Mouse (Mus musculus) liver, embryonic 14.5 days (tissue): ENCODE measurements at regions not wholly inside any gene's neighbourhood (a gene's known extent, or its start where the extent isn't known, plus 50 kb on each side); places are given as distances from the start of the nearest gene placed in this dataset.

Experiments used
- ATAC-seq: fragments of 200-750 bp; cut with Nextera tagmentation; 2 replicates; pipeline ENCODE4 v1.8.0; 2017; ENCODE audit warnings: moderate number of reproducible peaks, mild to moderate bottlenecking, moderate library complexity; ENCODE audit not compliant: insufficient read depth
- DNase-seq, 3 experiments: peaks; one replicate each; pipeline ENCODE4 v3.0.0-alpha.2; 2012 to 2013; ENCODE audit warnings: low read depth in 3 of 3, low spot score in 3 of 3
- H3K27ac ChIP-seq: fragments of 300-500 bp; sonication (generic); 2 replicates; pipeline ENCODE4 v1.5.1; 2014; ENCODE audit warnings: moderate library complexity, mild to moderate bottlenecking, control low read depth, inconsistent platforms
- H3K27me3 ChIP-seq: fragments of 300-500 bp; sonication (generic); 2 replicates; pipeline ENCODE4 v1.6.1; 2014; ENCODE audit warnings: mild to moderate bottlenecking, low read length, moderate library complexity; ENCODE audit not compliant: control insufficient read depth, insufficient read depth
- H3K36me3 ChIP-seq: fragments of 300-500 bp; sonication (generic); replicated peaks from 2 replicates; pipeline ENCODE4 v1.6.1; 2014; ENCODE audit warnings: low read depth; ENCODE audit not compliant: control insufficient read depth, insufficient read depth
- H3K4me1 ChIP-seq, 2 experiments: fragments of 200-500 bp in 1 of 2; fragments of 300-500 bp in 1 of 2; sonication (generic) in 1 of 2; replicated peaks; 2 replicates each; pipeline ENCODE4 v1.6.1; 2012 to 2014; ENCODE audit warnings: antibody characterized with exemption in 1 of 2, inconsistent platforms in 1 of 2, low read length in 1 of 2; ENCODE audit not compliant: control insufficient read depth in 2 of 2, insufficient read depth in 2 of 2
- H3K4me2 ChIP-seq: fragments of 300-500 bp; sonication (generic); 2 replicates; pipeline ENCODE4 v1.6.1; 2014; ENCODE audit warnings: low read depth, mild to moderate bottlenecking, control low read depth, moderate library complexity
- H3K4me3 ChIP-seq, 2 experiments: fragments of 200-500 bp in 1 of 2; fragments of 300-500 bp in 1 of 2; sonication (generic) in 1 of 2; 2 replicates each; pipeline ENCODE4 v1.5.1; 2012 to 2014; ENCODE audit warnings: low read depth in 2 of 2, low read length in 2 of 2, mild to moderate bottlenecking in 2 of 2, control low read depth in 1 of 2, inconsistent platforms in 1 of 2, moderate library complexity in 1 of 2; ENCODE audit not compliant: insufficient read depth in 1 of 2
- H3K9ac ChIP-seq: fragments of 300-500 bp; sonication (generic); replicated peaks from 2 replicates; pipeline ENCODE4 v1.6.1; 2014; ENCODE audit warnings: mild to moderate bottlenecking, control low read depth, moderate library complexity
- H3K9me3 ChIP-seq: fragments of 300-500 bp; sonication (generic); 2 replicates; pipeline ENCODE4 v1.6.1; 2016; ENCODE audit warnings: low read length, mixed read lengths; ENCODE audit not compliant: control insufficient read depth
- CTCF ChIP-seq: IDR thresholded peaks from 2 replicates; pipeline ENCODE4 v1.5.1; 2016; ENCODE audit warnings: antibody characterized with exemption, low read depth, control low read depth
- EP300 ChIP-seq: IDR thresholded peaks from 2 replicates; pipeline ENCODE4 v1.6.1; 2016; ENCODE audit warnings: antibody characterized with exemption, low read depth
- WGBS: fragments of 180-500 bp; shearing (Covaris S2); extraction: QIAGEN DNeasy Blood & Tissue Kit; methylation state at CpG from one replicate; pipeline ENCODE4 v1.1.7; 2014; ENCODE audit not compliant: insufficient replicate concordance; 5-methylcytosine and 5-hydroxymethylcytosine counted together

GRCm38 (mm10) chr11:31531416-31531815, 140.3 kb downstream of the Bod1 start:
- H3K9ac ChIP-seq: no peak overlapping the region
- 66% methylated on average over 2 of the region's 2 CpGs for WGBS
- TF ChIP-seq EP300: no peak
- TF ChIP-seq CTCF: no peak

GRCm38 (mm10) chr11:31530851-31531250, 140.8 kb downstream of the Bod1 start:
- Histone ChIP-seq H3K9me3 (no peaks in the 10 kb centered on the region), H3K4me1 (no peaks in the 10 kb centered on the region), H3K27me3 (no peaks in the 10 kb centered on the region), H3K4me3 (no peak overlapping the region), H3K4me2 (no peak overlapping the region), H3K36me3 (no peaks in the 10 kb centered on the region), H3K9ac (no peak overlapping the region), H3K27ac (no peak overlapping the region)
- TF ChIP-seq EP300 (no peak), CTCF (no peak)
- 64% methylated on average over 3 of the region's 3 CpGs for WGBS
- no peak for ATAC-seq
- no peak for DNase-seq

More at GRCm38 (mm10) chr11:31531416-31531815, 140.3 kb downstream of the Bod1 start:
- Histone ChIP-seq H3K27me3 (no peaks in the 10 kb centered on the region), H3K27ac (no peak overlapping the region), H3K4me3 (no peak overlapping the region), H3K4me2 (no peak overlapping the region), H3K4me1 (no peaks in the 10 kb centered on the region), H3K9me3 (no peaks in the 10 kb centered on the region), H3K36me3 (no peaks in the 10 kb centered on the region)
- DNase-seq (no peak), ATAC-seq (no peak)

- H3K27ac ChIP-seq: no peak overlapping the region
- no peak for ATAC-seq
- no peak for TF ChIP-seq EP300
- TF ChIP-seq CTCF: no peak
- H3K4me3 ChIP-seq: no peak overlapping the region
- no peaks in the 10 kb centered on the region for H3K9me3 ChIP-seq
- WGBS: 63% methylated on average over 2 of the region's 2 CpGs
- no peaks in the 10 kb centered on the region for H3K4me1 ChIP-seq
- H3K9ac ChIP-seq: no peak overlapping the region
- no peaks in the 10 kb centered on the region for H3K27me3 ChIP-seq
- no peak overlapping the region for H3K4me2 ChIP-seq
- H3K36me3 ChIP-seq: no peaks in the 10 kb centered on the region
- DNase-seq: no peak
These were observed 142.0 kb downstream of the Bod1 start for GRCm38 (mm10) chr11:31529686-31530085.

GRCm38 (mm10) chr11:31524708-31525107, 147.0 kb downstream of the Bod1 start:
- TF ChIP-seq EP300 (no peak), CTCF (no peak)
- no peak overlapping the region for H3K27ac ChIP-seq
- DNase-seq: no peak
- WGBS: 51% methylated on average over 2 of the region's 2 CpGs
- no peak overlapping the region for H3K9ac ChIP-seq
- no peaks in the 10 kb centered on the region for H3K36me3 ChIP-seq
- H3K4me1 ChIP-seq: no peaks in the 10 kb centered on the region
- no peak for ATAC-seq
- no peak overlapping the region for H3K4me3 ChIP-seq
- H3K4me2 ChIP-seq: no peak overlapping the region
- no peaks in the 10 kb centered on the region for H3K27me3 ChIP-seq
- H3K9me3 ChIP-seq: no peaks in the 10 kb centered on the region

GRCm38 (mm10) chr11:31524065-31524618, 147.5 kb downstream of the Bod1 start:
- no peaks in the 10 kb centered on the region for H3K4me1 ChIP-seq
- no peaks in the 10 kb centered on the region for H3K9me3 ChIP-seq
- H3K27me3 ChIP-seq: no peaks in the 10 kb centered on the region
- ATAC-seq (no peak), DNase-seq (no peak)
- H3K4me3 ChIP-seq: no peak overlapping the region
- no peak overlapping the region for H3K9ac ChIP-seq
- no peak for TF ChIP-seq CTCF
- no peak for TF ChIP-seq EP300
- no peaks in the 10 kb centered on the region for H3K36me3 ChIP-seq
- 52% methylated on average over 2 of the region's 2 CpGs for WGBS
- no peak overlapping the region for H3K4me2 ChIP-seq
- no peak overlapping the region for H3K27ac ChIP-seq
